Mouse (Mus musculus) brain, embryonic 14.5 days (tissue): ENCODE measurements around the gene Akap1.
"Not testable (repeated sequence)": the region's sequence is repeated elsewhere in the genome, so short reads cannot be mapped to it uniquely, and the experiment has no call there.

Source experiments
- CTCF ChIP-seq: fragments of 200-500 bp; IDR thresholded peaks from 2 replicates; pipeline ENCODE4 v1.5.1; 2012; ENCODE audit warnings: inconsistent platforms, mild to moderate bottlenecking, moderate library complexity, borderline replicate concordance; ENCODE audit not compliant: insufficient read depth, insufficient read length; ENCODE audit errors: extremely low read depth
- POLR2A ChIP-seq: fragments of 200-500 bp; IDR thresholded peaks from 2 replicates; pipeline ENCODE4 v1.6.1; 2012; ENCODE audit warnings: mild to moderate bottlenecking, inconsistent platforms, borderline replicate concordance; ENCODE audit not compliant: poor library complexity, insufficient read depth, insufficient read length, severe bottlenecking; ENCODE audit errors: extremely low read depth

GRCm38 (mm10) chr11:88891446-88891845, 27.1 kb upstream of the Akap1 start:
- TF ChIP-seq CTCF, POLR2A: not testable (repeated sequence)
